Mouse (Mus musculus): ENCODE measurements around the gene Aff4. TPM values are rescaled to one million over a fixed set of nuclear protein-coding genes. Genes with fewer than 3 reads are reported as not detected.
"Not testable (repeated sequence)": the region's sequence is repeated elsewhere in the genome, so short reads cannot be mapped to it uniquely, and the experiment has no call there.

The Aff4 gene
- polyA plus RNA-seq, 1 experiment: 77.7 TPM

GRCm38 (mm10) chr11:53367032-53367431 lies 16.4 kb downstream of the Aff4 start:
- Histone ChIP-seq H3K27ac (replicated peaks; ENCODE audit: low read depth, low read length) (no peak overlapping the region), H3K4me1 (ENCODE audit: control insufficient read depth, insufficient read depth, insufficient read length, low read length) (no peaks in the 10 kb centered on the region), H3K4me3 (ENCODE audit: insufficient read depth, low read depth, low read length) (no peak overlapping the region)

- no peak overlapping the region for H3K27ac ChIP-seq (replicated peaks; ENCODE audit: low read depth, low read length)
- no peaks in the 10 kb centered on the region for H3K4me1 ChIP-seq (ENCODE audit: control insufficient read depth, insufficient read depth, insufficient read length, low read length)
- H3K4me3 ChIP-seq (ENCODE audit: insufficient read depth, low read depth, low read length): no peak overlapping the region
Measured at GRCm38 (mm10) chr11:53378918-53379317, 28.3 kb downstream of the Aff4 start.

GRCm38 (mm10) chr11:53383758-53384428 lies 33.3 kb downstream of the Aff4 start:
- H3K4me1 ChIP-seq (ENCODE audit: control insufficient read depth, insufficient read depth, insufficient read length, low read length): no peaks in the 10 kb centered on the region
- H3K4me3 ChIP-seq (ENCODE audit: insufficient read depth, low read depth, low read length): no peak overlapping the region
- H3K27ac ChIP-seq (replicated peaks; ENCODE audit: low read depth, low read length): no peak overlapping the region

GRCm38 (mm10) chr11:53393856-53394255 lies 43.2 kb downstream of the Aff4 start:
- H3K27ac ChIP-seq (replicated peaks; ENCODE audit: low read depth, low read length): no peak overlapping the region
- no peak overlapping the region for H3K4me3 ChIP-seq (ENCODE audit: insufficient read depth, low read depth, low read length)
- H3K4me1 ChIP-seq (ENCODE audit: control insufficient read depth, insufficient read depth, insufficient read length, low read length): no peaks in the 10 kb centered on the region

- Histone ChIP-seq H3K4me3 (ENCODE audit: insufficient read depth, low read depth, low read length) (no peak overlapping the region), H3K4me1 (ENCODE audit: control insufficient read depth, insufficient read depth, insufficient read length, low read length) (no peaks in the 10 kb centered on the region), H3K27ac (replicated peaks; ENCODE audit: low read depth, low read length) (no peak overlapping the region)
Measured at GRCm38 (mm10) chr11:53403638-53404037, 53.0 kb downstream of the Aff4 start.

GRCm38 (mm10) chr11:53411738-53412137 lies 61.1 kb downstream of the Aff4 start:
- no peak overlapping the region for H3K27ac ChIP-seq (replicated peaks; ENCODE audit: low read depth, low read length)
- no peak overlapping the region for H3K4me3 ChIP-seq (ENCODE audit: insufficient read depth, low read depth, low read length)
- no peaks in the 10 kb centered on the region for H3K4me1 ChIP-seq (ENCODE audit: control insufficient read depth, insufficient read depth, insufficient read length, low read length)

- H3K4me3 ChIP-seq (ENCODE audit: insufficient read depth, low read depth, low read length): no peak overlapping the region
- no peak overlapping the region for H3K27ac ChIP-seq (replicated peaks; ENCODE audit: low read depth, low read length)
- H3K4me1 ChIP-seq (ENCODE audit: control insufficient read depth, insufficient read depth, insufficient read length, low read length): no peaks in the 10 kb centered on the region
Measured at GRCm38 (mm10) chr11:53413871-53414270, 63.2 kb downstream of the Aff4 start.

GRCm38 (mm10) chr11:53418048-53418447 lies 67.4 kb downstream of the Aff4 start:
- no peak overlapping the region for H3K4me3 ChIP-seq (ENCODE audit: insufficient read depth, low read depth, low read length)
- H3K27ac ChIP-seq (replicated peaks; ENCODE audit: low read depth, low read length): no peak overlapping the region
- H3K4me1 ChIP-seq (ENCODE audit: control insufficient read depth, insufficient read depth, insufficient read length, low read length): no peaks in the 10 kb centered on the region

- Histone ChIP-seq H3K4me3 (ENCODE audit: insufficient read depth, low read depth, low read length) (no peak within 1 kb of the TSS), H3K4me1 (ENCODE audit: control insufficient read depth, insufficient read depth, insufficient read length, low read length) (peaks cover 4% of the 10 kb centered on the region; the same call in 1 of the 2 replicates), H3K27ac (replicated peaks; ENCODE audit: low read depth, low read length) (no peak within 1 kb of the TSS)
Measured at GRCm38 (mm10) chr11:53423036-53423435, 72.4 kb downstream of the Aff4 start, which contains the start of gene Leap2. Gene Leap2, minus strand, starts transcription at chr11:53423170.

- peaks cover 7% of the 10 kb centered on the region for H3K4me1 ChIP-seq (ENCODE audit: control insufficient read depth, insufficient read depth, insufficient read length, low read length)
- no peak overlapping the region for H3K27ac ChIP-seq (replicated peaks; ENCODE audit: low read depth, low read length)
- H3K4me3 ChIP-seq (ENCODE audit: insufficient read depth, low read depth, low read length): no peak overlapping the region
Measured at GRCm38 (mm10) chr11:53424826-53425225, 74.2 kb downstream of the Aff4 start.

GRCm38 (mm10) chr11:53425251-53425650 lies 74.6 kb downstream of the Aff4 start:
- Histone ChIP-seq H3K27ac (replicated peaks; ENCODE audit: low read depth, low read length) (no peak overlapping the region), H3K4me1 (ENCODE audit: control insufficient read depth, insufficient read depth, insufficient read length, low read length) (peaks cover 7% of the 10 kb centered on the region), H3K4me3 (ENCODE audit: insufficient read depth, low read depth, low read length) (no peak overlapping the region)

GRCm38 (mm10) chr11:53425711-53426255 lies 75.2 kb downstream of the Aff4 start:
- Histone ChIP-seq H3K4me3 (ENCODE audit: insufficient read depth, low read depth, low read length) (no peak overlapping the region), H3K4me1 (ENCODE audit: control insufficient read depth, insufficient read depth, insufficient read length, low read length) (peaks cover 7% of the 10 kb centered on the region), H3K27ac (replicated peaks; ENCODE audit: low read depth, low read length) (no peak overlapping the region)

GRCm38 (mm10) chr11:53426914-53427313 lies 76.3 kb downstream of the Aff4 start:
- H3K4me1 ChIP-seq (ENCODE audit: control insufficient read depth, insufficient read depth, insufficient read length, low read length); H3K4me3 ChIP-seq (ENCODE audit: insufficient read depth, low read depth, low read length); H3K27ac ChIP-seq (replicated peaks; ENCODE audit: low read depth, low read length): not testable (repeated sequence)

- Histone ChIP-seq H3K27ac (replicated peaks; ENCODE audit: low read depth, low read length) (no peak overlapping the region), H3K4me1 (ENCODE audit: control insufficient read depth, insufficient read depth, insufficient read length, low read length) (peaks cover 7% of the 10 kb centered on the region), H3K4me3 (ENCODE audit: insufficient read depth, low read depth, low read length) (no peak overlapping the region)
Measured at GRCm38 (mm10) chr11:53427993-53428715, 77.5 kb downstream of the Aff4 start.

- H3K4me3 ChIP-seq (ENCODE audit: insufficient read depth, low read depth, low read length): no peak overlapping the region
- no peak overlapping the region for H3K27ac ChIP-seq (replicated peaks; ENCODE audit: low read depth, low read length)
- peaks cover 7% of the 10 kb centered on the region for H3K4me1 ChIP-seq (ENCODE audit: control insufficient read depth, insufficient read depth, insufficient read length, low read length)
Measured at GRCm38 (mm10) chr11:53428716-53429057, 78.1 kb downstream of the Aff4 start.

- Histone ChIP-seq H3K4me1 (ENCODE audit: control insufficient read depth, insufficient read depth, insufficient read length, low read length) (peaks cover 7% of the 10 kb centered on the region), H3K4me3 (ENCODE audit: insufficient read depth, low read depth, low read length) (peak overlapping the region; percentile 85), H3K27ac (replicated peaks; ENCODE audit: low read depth, low read length) (peak overlapping the region; percentile 96)
Measured at GRCm38 (mm10) chr11:53429182-53429581, 78.5 kb downstream of the Aff4 start.

Data from brown adipose tissue, adult 24 weeks (tissue).